Mouse (Mus musculus) MEL (cell line): ENCODE results near the gene Klf2. TPM values are rescaled to one million over a fixed set of nuclear protein-coding genes. Genes with fewer than 3 reads are reported as not detected.
A peak's percentile ranks its signal among the peaks of the same experiment; 100 is the strongest.

Source experiments
- DNase-seq: peaks from one replicate; pipeline ENCODE4 v3.0.0; 2011; ENCODE audit warnings: low read depth, low spot score
- H3K27ac ChIP-seq: 2 replicates; pipeline ENCODE4 v1.5.1; 2012; ENCODE audit warnings: low read depth, mild to moderate bottlenecking, control low read depth, low read length, moderate library complexity; ENCODE audit not compliant: control insufficient read depth
- H3K27me3 ChIP-seq, 2 experiments: fragments of 150-350 bp in 1 of 2; sonication (generic) in 1 of 2; 2 replicates each; pipeline ENCODE4 v1.6.1; 2012; ENCODE audit warnings: low read length in 2 of 2, mild to moderate bottlenecking in 2 of 2, improper control_type of control experiment in 1 of 2, moderate library complexity in 1 of 2; ENCODE audit not compliant: insufficient read depth in 2 of 2, control insufficient read depth in 1 of 2
- H3K36me3 ChIP-seq, 2 experiments: 2 replicates each; pipeline ENCODE4 v1.6.1; 2012 to 2014; ENCODE audit warnings: low read length in 2 of 2, improper control_type of control experiment in 1 of 2, inconsistent platforms in 1 of 2, mild to moderate bottlenecking in 1 of 2; ENCODE audit not compliant: insufficient read depth in 2 of 2, control insufficient read depth in 1 of 2
- H3K4me1 ChIP-seq, 2 experiments: fragments of 150-350 bp in 1 of 2; sonication (generic) in 1 of 2; 2 replicates each; pipeline ENCODE4 v1.6.1; 2012; ENCODE audit warnings: low read length in 2 of 2, improper control_type of control experiment in 1 of 2, mild to moderate bottlenecking in 1 of 2; ENCODE audit not compliant: insufficient read depth in 2 of 2, control insufficient read depth in 1 of 2
- H3K4me3 ChIP-seq, 2 experiments: fragments of 150-350 bp in 1 of 2; sonication (generic) in 1 of 2; 2 replicates each; pipeline ENCODE4 v1.5.1; 2012; ENCODE audit warnings: low read depth in 2 of 2, low read length in 2 of 2, mild to moderate bottlenecking in 2 of 2, moderate library complexity in 2 of 2, control low read depth in 1 of 2, improper control_type of control experiment in 1 of 2; ENCODE audit not compliant: control insufficient read depth in 1 of 2, insufficient read depth in 1 of 2
- H3K79me2 ChIP-seq: 2 replicates; pipeline ENCODE4 v1.6.1; 2012; ENCODE audit warnings: mild to moderate bottlenecking, low read length, moderate library complexity; ENCODE audit not compliant: control insufficient read depth, poor library complexity, insufficient read depth
- H3K9ac ChIP-seq: 2 replicates; pipeline ENCODE4 v1.6.1; 2012; ENCODE audit warnings: low read depth, mild to moderate bottlenecking, control low read depth, low read length, moderate library complexity; ENCODE audit not compliant: control insufficient read depth, poor library complexity, severe bottlenecking
- H3K9me3 ChIP-seq: fragments of 150-350 bp; sonication (generic); replicated peaks from 2 replicates; pipeline ENCODE4 v1.6.1; 2012; ENCODE audit warnings: mild to moderate bottlenecking, low read length, improper control_type of control experiment, moderate library complexity; ENCODE audit not compliant: insufficient read depth
- BHLHE40 ChIP-seq: IDR thresholded peaks from 2 replicates; pipeline ENCODE4 v1.6.1; 2012; ENCODE audit warnings: low read depth, mild to moderate bottlenecking, inconsistent platforms, low read length, improper control_type of control experiment, borderline replicate concordance
- CHD1 ChIP-seq: IDR thresholded peaks from 2 replicates; pipeline ENCODE4 v1.6.1; 2012; ENCODE audit warnings: low read depth, mild to moderate bottlenecking, inconsistent platforms, low read length, improper control_type of control experiment
- CTCF ChIP-seq, 3 experiments: IDR thresholded peaks in 2 of 3; conservative IDR thresholded peaks in 1 of 3; 2 replicates each; pipeline ENCODE4 v1.5.1; 2011 to 2012; ENCODE audit warnings: low read length in 3 of 3, low read depth in 2 of 3, mild to moderate bottlenecking in 2 of 3, improper control_type of control experiment in 1 of 3, inconsistent platforms in 1 of 3, mixed read lengths in 1 of 3, moderate library complexity in 1 of 3; ENCODE audit not compliant: control insufficient read depth in 1 of 3, insufficient read depth in 1 of 3, poor library complexity in 1 of 3, severe bottlenecking in 1 of 3
- E2F4 ChIP-seq: IDR thresholded peaks from 2 replicates; pipeline ENCODE4 v1.6.1; 2011; ENCODE audit warnings: low read depth, low read length, improper control_type of control experiment, borderline replicate concordance
- EP300 ChIP-seq, 2 experiments: IDR thresholded peaks; 2 replicates each; pipeline ENCODE4 v1.6.1; 2011; ENCODE audit warnings: improper control_type of control experiment in 2 of 2, low read length in 2 of 2, low read depth in 1 of 2, mild to moderate bottlenecking in 1 of 2
- GABPA ChIP-seq: IDR thresholded peaks from 2 replicates; pipeline ENCODE4 v1.6.1; 2012; ENCODE audit warnings: low read depth, mild to moderate bottlenecking, inconsistent platforms, low read length, improper control_type of control experiment, moderate library complexity
- MAFK ChIP-seq: IDR thresholded peaks from 2 replicates; pipeline ENCODE4 v1.6.1; 2011; ENCODE audit warnings: low read depth, mild to moderate bottlenecking, low read length, improper control_type of control experiment, borderline replicate concordance
- MAZ ChIP-seq: IDR thresholded peaks from 2 replicates; pipeline ENCODE4 v1.6.1; 2012; ENCODE audit warnings: low read depth, mild to moderate bottlenecking, inconsistent platforms, low read length, improper control_type of control experiment
- MXI1 ChIP-seq: IDR thresholded peaks from 2 replicates; pipeline ENCODE4 v1.6.1; 2011; ENCODE audit warnings: mild to moderate bottlenecking, low read depth, low read length, improper control_type of control experiment
- MYC ChIP-seq: IDR thresholded peaks from 2 replicates; pipeline ENCODE4 v1.6.1; 2011; ENCODE audit warnings: low read depth, mild to moderate bottlenecking, low read length, improper control_type of control experiment, moderate library complexity
- NELFE ChIP-seq: IDR thresholded peaks from 2 replicates; pipeline ENCODE4 v1.6.1; 2011; ENCODE audit warnings: low read depth, low read length, improper control_type of control experiment
- RAD21 ChIP-seq: IDR thresholded peaks from 2 replicates; pipeline ENCODE4 v1.6.1; 2011; ENCODE audit warnings: mild to moderate bottlenecking, low read depth, low read length, improper control_type of control experiment
- RCOR1 ChIP-seq: IDR thresholded peaks from 2 replicates; pipeline ENCODE4 v1.6.1; 2012; ENCODE audit warnings: low read depth, mild to moderate bottlenecking, inconsistent platforms, low read length, improper control_type of control experiment
- SIN3A ChIP-seq: IDR thresholded peaks from 2 replicates; pipeline ENCODE4 v1.6.1; 2012; ENCODE audit warnings: low read length, improper control_type of control experiment, inconsistent platforms
- SMC3 ChIP-seq: IDR thresholded peaks from 2 replicates; pipeline ENCODE4 v1.6.1; 2011; ENCODE audit warnings: low read depth, low read length, improper control_type of control experiment
- TCF12 ChIP-seq: IDR thresholded peaks from 2 replicates; pipeline ENCODE4 v1.6.1; 2014; ENCODE audit warnings: low read depth, mild to moderate bottlenecking, inconsistent platforms, low read length, improper control_type of control experiment, moderate library complexity
- UBTF ChIP-seq: IDR thresholded peaks from 2 replicates; pipeline ENCODE4 v1.6.1; 2012; ENCODE audit warnings: low read depth, mild to moderate bottlenecking, inconsistent platforms, low read length, improper control_type of control experiment, moderate library complexity, borderline replicate concordance; ENCODE audit not compliant: insufficient read depth
- ZKSCAN1 ChIP-seq: IDR thresholded peaks from 2 replicates; pipeline ENCODE4 v1.6.1; 2012; ENCODE audit warnings: low read depth, mild to moderate bottlenecking, inconsistent platforms, low read length, improper control_type of control experiment, moderate library complexity
- polyA plus RNA-seq, 2 experiments: library from polyadenylated mRNA; stranded (reverse) in 1 of 2; unstranded in 1 of 2; fragments of >175 nt in 1 of 2; fragments of >200 nt in 1 of 2; gene quantifications; 2 replicates each; pipeline versions ENCODE4 v1.2.1 to v1.2.4; 2012; ENCODE audit warnings: low replicate concordance in 2 of 2, low read depth in 1 of 2; ENCODE audit not compliant: insufficient read length in 2 of 2, insufficient read depth in 1 of 2, missing spikeins in 1 of 2
- total RNA-seq: library from RNA; depleted of rRNA; stranded (reverse); fragments of 300-350 nt; gene quantifications from 2 replicates; pipeline ENCODE4 v1.2.3, GENCODE M21; 2012

Klf2 gene
- total and polyA plus RNA-seq, 3 experiments, result not detected

DNA sequence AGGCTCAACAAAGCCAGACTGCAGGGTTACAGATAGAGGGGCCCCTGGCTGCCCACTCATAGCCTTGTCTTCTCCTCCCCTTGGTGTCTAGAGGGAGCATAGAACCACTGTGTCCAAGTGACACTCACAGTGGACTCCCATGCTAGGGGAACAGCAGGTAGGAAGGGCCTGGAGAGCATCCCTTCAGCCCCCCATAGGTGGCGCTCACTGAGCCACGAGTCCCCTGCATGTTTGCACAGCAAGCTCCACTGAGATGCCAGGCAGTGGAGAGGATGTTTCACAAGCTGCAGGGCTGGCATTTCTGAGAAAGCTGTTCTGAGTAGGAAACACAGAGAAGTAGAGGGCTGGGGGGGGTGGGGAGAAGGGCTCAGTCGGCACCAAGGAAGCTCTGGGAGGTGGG, 46.5 kb upstream of the Klf2 start:
- TF ChIP-seq TCF12 (no peak), CTCF (IDR thresholded peaks at IDR 0.05 in 2 of 3, conservative IDR thresholded peaks at IDR 0.05 in 1 of 3; ENCODE audit: control insufficient read depth in 1 of 3, insufficient read depth in 1 of 3, low read depth in 2 of 3, low read length in 3 of 3, poor library complexity in 1 of 3, severe bottlenecking in 1 of 3) (peak; percentile 54 to 73 (median 59)), MXI1 (no peak), MAFK (no peak), RCOR1 (no peak), NELFE (no peak), SMC3 (peak; percentile 43), CHD1 (no peak), EP300 (IDR thresholded peaks at IDR 0.05; ENCODE audit: low read depth in 1 of 2, low read length in 2 of 2) (no peak), E2F4 (no peak), MAZ (no peak), ZKSCAN1 (no peak), RAD21 (peak; percentile 32), MYC (no peak)

GRCm38 (mm10) chr8:72273111-72273770, 45.6 kb upstream of the Klf2 start:
- no peak overlapping the region for H3K9ac ChIP-seq
- TF ChIP-seq CTCF (IDR thresholded peaks at IDR 0.05 in 2 of 3, conservative IDR thresholded peaks at IDR 0.05 in 1 of 3; ENCODE audit: control insufficient read depth in 1 of 3, insufficient read depth in 1 of 3, low read depth in 2 of 3, low read length in 3 of 3, poor library complexity in 1 of 3, severe bottlenecking in 1 of 3) (peak in 2 of 3 experiments; percentile 26 to 27; a peak in 5 of 6 replicates), MAFK (no peak), SIN3A (no peak), GABPA (no peak), UBTF (no peak), BHLHE40 (no peak)
- no peaks in the 10 kb centered on the region for H3K27me3 ChIP-seq
- H3K79me2 ChIP-seq, result no peaks in the 10 kb centered on the region
- H3K27ac ChIP-seq, result no peak overlapping the region
- no peaks in the 10 kb centered on the region for H3K9me3 ChIP-seq
- peaks cover 6 to 39% of the 10 kb centered on the region in 2 experiments; a peak in 3 of 4 replicates for H3K4me1 ChIP-seq
- peaks cover 0 to 21% of the 10 kb centered on the region in 2 experiments; a peak in 2 of 4 replicates for H3K36me3 ChIP-seq
- DNase-seq, result no peak
- no peak overlapping the region for H3K4me3 ChIP-seq

More for the DNA sequence above, 46.5 kb upstream of the Klf2 start:
- peaks cover 0 to 25% of the 10 kb centered on the region in 2 experiments; a peak in 2 of 4 replicates for H3K36me3 ChIP-seq
- H3K9me3 ChIP-seq, result no peaks in the 10 kb centered on the region
- no peak overlapping the region for H3K9ac ChIP-seq
- H3K4me3 ChIP-seq, result no peak overlapping the region
- H3K79me2 ChIP-seq, result no peaks in the 10 kb centered on the region
- no peak overlapping the region for H3K27ac ChIP-seq
- peaks cover 3 to 41% of the 10 kb centered on the region in 2 experiments; a peak in 3 of 4 replicates for H3K4me1 ChIP-seq
- H3K27me3 ChIP-seq, result no peaks in the 10 kb centered on the region
- DNase-seq, result peak; percentile 64
